Mouse (Mus musculus) MEL (cell line): ENCODE measurements around the gene Slc15a5. TPM values are rescaled to one million over a fixed set of nuclear protein-coding genes. Genes with fewer than 3 reads are reported as not detected.

ENCODE experiments used
- DNase-seq: peaks from one replicate; pipeline ENCODE4 v3.0.0; 2011; ENCODE audit warnings: low read depth, low spot score
- H3K27ac ChIP-seq: 2 replicates; pipeline ENCODE4 v1.5.1; 2012; ENCODE audit warnings: low read depth, mild to moderate bottlenecking, control low read depth, low read length, moderate library complexity; ENCODE audit not compliant: control insufficient read depth
- H3K27me3 ChIP-seq, 2 experiments: fragments of 150-350 bp in 1 of 2; sonication (generic) in 1 of 2; 2 replicates each; pipeline ENCODE4 v1.6.1; 2012; ENCODE audit warnings: low read length in 2 of 2, mild to moderate bottlenecking in 2 of 2, improper control_type of control experiment in 1 of 2, moderate library complexity in 1 of 2; ENCODE audit not compliant: insufficient read depth in 2 of 2, control insufficient read depth in 1 of 2
- H3K36me3 ChIP-seq, 2 experiments: 2 replicates each; pipeline ENCODE4 v1.6.1; 2012 to 2014; ENCODE audit warnings: low read length in 2 of 2, improper control_type of control experiment in 1 of 2, inconsistent platforms in 1 of 2, mild to moderate bottlenecking in 1 of 2; ENCODE audit not compliant: insufficient read depth in 2 of 2, control insufficient read depth in 1 of 2
- H3K4me1 ChIP-seq, 2 experiments: fragments of 150-350 bp in 1 of 2; sonication (generic) in 1 of 2; 2 replicates each; pipeline ENCODE4 v1.6.1; 2012; ENCODE audit warnings: low read length in 2 of 2, improper control_type of control experiment in 1 of 2, mild to moderate bottlenecking in 1 of 2; ENCODE audit not compliant: insufficient read depth in 2 of 2, control insufficient read depth in 1 of 2
- H3K4me3 ChIP-seq, 2 experiments: fragments of 150-350 bp in 1 of 2; sonication (generic) in 1 of 2; 2 replicates each; pipeline ENCODE4 v1.5.1; 2012; ENCODE audit warnings: low read depth in 2 of 2, low read length in 2 of 2, mild to moderate bottlenecking in 2 of 2, moderate library complexity in 2 of 2, control low read depth in 1 of 2, improper control_type of control experiment in 1 of 2; ENCODE audit not compliant: control insufficient read depth in 1 of 2, insufficient read depth in 1 of 2
- H3K79me2 ChIP-seq: 2 replicates; pipeline ENCODE4 v1.6.1; 2012; ENCODE audit warnings: mild to moderate bottlenecking, low read length, moderate library complexity; ENCODE audit not compliant: control insufficient read depth, poor library complexity, insufficient read depth
- H3K9ac ChIP-seq: 2 replicates; pipeline ENCODE4 v1.6.1; 2012; ENCODE audit warnings: low read depth, mild to moderate bottlenecking, control low read depth, low read length, moderate library complexity; ENCODE audit not compliant: control insufficient read depth, poor library complexity, severe bottlenecking
- H3K9me3 ChIP-seq: fragments of 150-350 bp; sonication (generic); replicated peaks from 2 replicates; pipeline ENCODE4 v1.6.1; 2012; ENCODE audit warnings: mild to moderate bottlenecking, low read length, improper control_type of control experiment, moderate library complexity; ENCODE audit not compliant: insufficient read depth
- BHLHE40 ChIP-seq: IDR thresholded peaks from 2 replicates; pipeline ENCODE4 v1.6.1; 2012; ENCODE audit warnings: low read depth, mild to moderate bottlenecking, inconsistent platforms, low read length, improper control_type of control experiment, borderline replicate concordance
- CHD2 ChIP-seq: IDR thresholded peaks from 2 replicates; pipeline ENCODE4 v1.6.1; 2011; ENCODE audit warnings: low read length, improper control_type of control experiment
- E2F4 ChIP-seq: IDR thresholded peaks from 2 replicates; pipeline ENCODE4 v1.6.1; 2011; ENCODE audit warnings: low read depth, low read length, improper control_type of control experiment, borderline replicate concordance
- ELF1 ChIP-seq: IDR thresholded peaks from 2 replicates; pipeline ENCODE4 v1.6.1; 2014; ENCODE audit warnings: low read depth, mild to moderate bottlenecking, inconsistent platforms, low read length, improper control_type of control experiment, moderate library complexity
- EP300 ChIP-seq, 2 experiments: IDR thresholded peaks; 2 replicates each; pipeline ENCODE4 v1.6.1; 2011; ENCODE audit warnings: improper control_type of control experiment in 2 of 2, low read length in 2 of 2, low read depth in 1 of 2, mild to moderate bottlenecking in 1 of 2
- HCFC1 ChIP-seq: IDR thresholded peaks from 2 replicates; pipeline ENCODE4 v1.6.1; 2012; ENCODE audit warnings: low read depth, mild to moderate bottlenecking, inconsistent platforms, low read length, improper control_type of control experiment, moderate library complexity
- JUND ChIP-seq: IDR thresholded peaks from 2 replicates; pipeline ENCODE4 v1.6.1; 2011; ENCODE audit warnings: low read depth, mild to moderate bottlenecking, improper control_type of control experiment, low read length
- KAT2A ChIP-seq: conservative IDR thresholded peaks from 2 replicates; pipeline ENCODE4 v1.6.1; 2012; ENCODE audit warnings: low read depth, low read length, improper control_type of control experiment, inconsistent platforms
- MAFK ChIP-seq: IDR thresholded peaks from 2 replicates; pipeline ENCODE4 v1.6.1; 2011; ENCODE audit warnings: low read depth, mild to moderate bottlenecking, low read length, improper control_type of control experiment, borderline replicate concordance
- MAX ChIP-seq: IDR thresholded peaks from 2 replicates; pipeline ENCODE4 v1.6.1; 2011; ENCODE audit warnings: low read length, improper control_type of control experiment
- MAZ ChIP-seq: IDR thresholded peaks from 2 replicates; pipeline ENCODE4 v1.6.1; 2012; ENCODE audit warnings: low read depth, mild to moderate bottlenecking, inconsistent platforms, low read length, improper control_type of control experiment
- MEF2A ChIP-seq: IDR thresholded peaks from 2 replicates; pipeline ENCODE4 v1.6.1; 2014; ENCODE audit warnings: low read depth, mild to moderate bottlenecking, inconsistent platforms, low read length, improper control_type of control experiment; ENCODE audit not compliant: poor library complexity, insufficient replicate concordance, severe bottlenecking; ENCODE audit errors: extremely low read depth
- MXI1 ChIP-seq: IDR thresholded peaks from 2 replicates; pipeline ENCODE4 v1.6.1; 2011; ENCODE audit warnings: mild to moderate bottlenecking, low read depth, low read length, improper control_type of control experiment
- NRF1 ChIP-seq: IDR thresholded peaks from 2 replicates; pipeline ENCODE4 v1.6.1; 2014; ENCODE audit warnings: low read depth, mild to moderate bottlenecking, inconsistent platforms, low read length, improper control_type of control experiment, moderate library complexity; ENCODE audit not compliant: poor library complexity, insufficient read depth, severe bottlenecking
- POLR2A ChIP-seq, 2 experiments: IDR thresholded peaks; 2 replicates each; pipeline ENCODE4 v1.6.1; 2011 to 2012; ENCODE audit warnings: low read length in 2 of 2, mild to moderate bottlenecking in 2 of 2, control low read depth in 1 of 2, improper control_type of control experiment in 1 of 2, low read depth in 1 of 2, moderate library complexity in 1 of 2; ENCODE audit not compliant: control insufficient read depth in 1 of 2, insufficient read depth in 1 of 2, poor library complexity in 1 of 2
- POLR2AphosphoS5 ChIP-seq: IDR thresholded peaks from 2 replicates; pipeline ENCODE4 v1.6.1; 2012; ENCODE audit warnings: low read depth, borderline replicate concordance, mild to moderate bottlenecking, inconsistent platforms, low read length, moderate library complexity, mixed read lengths
- RAD21 ChIP-seq: IDR thresholded peaks from 2 replicates; pipeline ENCODE4 v1.6.1; 2011; ENCODE audit warnings: mild to moderate bottlenecking, low read depth, low read length, improper control_type of control experiment
- SIN3A ChIP-seq: IDR thresholded peaks from 2 replicates; pipeline ENCODE4 v1.6.1; 2012; ENCODE audit warnings: low read length, improper control_type of control experiment, inconsistent platforms
- SMC3 ChIP-seq: IDR thresholded peaks from 2 replicates; pipeline ENCODE4 v1.6.1; 2011; ENCODE audit warnings: low read depth, low read length, improper control_type of control experiment
- TCF12 ChIP-seq: IDR thresholded peaks from 2 replicates; pipeline ENCODE4 v1.6.1; 2014; ENCODE audit warnings: low read depth, mild to moderate bottlenecking, inconsistent platforms, low read length, improper control_type of control experiment, moderate library complexity
- UBTF ChIP-seq: IDR thresholded peaks from 2 replicates; pipeline ENCODE4 v1.6.1; 2012; ENCODE audit warnings: low read depth, mild to moderate bottlenecking, inconsistent platforms, low read length, improper control_type of control experiment, moderate library complexity, borderline replicate concordance; ENCODE audit not compliant: insufficient read depth
- USF1 ChIP-seq: IDR thresholded peaks from 2 replicates; pipeline ENCODE4 v1.6.1; 2014; ENCODE audit warnings: low read depth, mild to moderate bottlenecking, inconsistent platforms, low read length, improper control_type of control experiment, moderate library complexity
- USF2 ChIP-seq, 2 experiments: IDR thresholded peaks; 2 replicates each; pipeline ENCODE4 v1.6.1; 2011 to 2012; ENCODE audit warnings: improper control_type of control experiment in 2 of 2, low read length in 2 of 2, borderline replicate concordance in 1 of 2, inconsistent platforms in 1 of 2, low read depth in 1 of 2, mild to moderate bottlenecking in 1 of 2; ENCODE audit not compliant: insufficient read depth in 1 of 2
- ZMIZ1 ChIP-seq: IDR thresholded peaks from 2 replicates; pipeline ENCODE4 v1.6.1; 2012; ENCODE audit warnings: low read depth, mild to moderate bottlenecking, inconsistent platforms, low read length, improper control_type of control experiment, moderate library complexity
- ZNF384 ChIP-seq: IDR thresholded peaks from 2 replicates; pipeline ENCODE4 v1.6.1; 2012; ENCODE audit warnings: low read depth, mild to moderate bottlenecking, inconsistent platforms, low read length, improper control_type of control experiment
- polyA plus RNA-seq, 2 experiments: library from polyadenylated mRNA; stranded (reverse) in 1 of 2; unstranded in 1 of 2; fragments of >175 nt in 1 of 2; fragments of >200 nt in 1 of 2; gene quantifications; 2 replicates each; pipeline versions ENCODE4 v1.2.1 to v1.2.4; 2012; ENCODE audit warnings: low replicate concordance in 2 of 2, low read depth in 1 of 2; ENCODE audit not compliant: insufficient read length in 2 of 2, insufficient read depth in 1 of 2, missing spikeins in 1 of 2
- total RNA-seq: library from RNA; depleted of rRNA; stranded (reverse); fragments of 300-350 nt; gene quantifications from 2 replicates; pipeline ENCODE4 v1.2.3, GENCODE M21; 2012

The Slc15a5 gene
- total and polyA plus RNA-seq, 3 experiments: not detected

DNA sequence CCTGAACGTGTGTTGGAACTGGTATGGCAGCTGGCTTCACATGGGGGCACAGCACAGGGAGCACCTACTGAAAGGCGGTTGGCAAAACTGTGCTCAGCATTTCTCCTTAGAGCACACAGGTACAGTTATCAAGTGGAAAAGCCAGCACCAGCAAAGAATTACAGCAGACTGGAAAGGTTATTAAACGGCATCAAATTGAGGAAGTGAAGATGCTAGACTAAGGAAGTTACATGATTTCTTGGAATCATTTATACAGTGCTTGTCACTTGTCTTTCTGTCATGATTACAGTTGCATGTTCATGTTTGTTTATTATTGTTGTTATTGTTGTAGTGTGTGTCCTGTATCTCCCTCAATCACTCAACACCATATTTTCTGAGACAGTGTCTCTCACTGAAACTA is 15.3 kb upstream of the Slc15a5 start:
- no peak for TF ChIP-seq USF1
- TF ChIP-seq UBTF: no peak
- TF ChIP-seq ZMIZ1: no peak
- no peak for TF ChIP-seq MEF2A
- TF ChIP-seq MAZ: no peak
- no peak for TF ChIP-seq JUND
- no peak for TF ChIP-seq KAT2A
- no peak for TF ChIP-seq SMC3
- TF ChIP-seq ZNF384: no peak
- no peak for TF ChIP-seq MXI1
- no peak for TF ChIP-seq CHD2
- H3K79me2 ChIP-seq: no peaks in the 10 kb centered on the region
- no peak overlapping the region for H3K9ac ChIP-seq
- H3K4me1 ChIP-seq: no peaks in the 10 kb centered on the region
- H3K4me3 ChIP-seq: no peak overlapping the region
- DNase-seq: no peak
- no peaks in the 10 kb centered on the region for H3K27me3 ChIP-seq
- no peaks in the 10 kb centered on the region; the same call in 1 of the 2 replicates for H3K9me3 ChIP-seq
- no peak overlapping the region for H3K27ac ChIP-seq
- H3K36me3 ChIP-seq: no peaks in the 10 kb centered on the region

GRCm38 (mm10) chr6:138092432-138092831 is 12.7 kb upstream of the Slc15a5 start:
- TF ChIP-seq MAFK: no peak
- no peak for TF ChIP-seq SIN3A
- no peak for TF ChIP-seq NRF1
- TF ChIP-seq E2F4: no peak
- TF ChIP-seq RAD21: no peak
- no peak for TF ChIP-seq USF1
- TF ChIP-seq TCF12: no peak
- TF ChIP-seq MAX: no peak
- no peak for TF ChIP-seq HCFC1
- no peak for TF ChIP-seq BHLHE40
- no peak for TF ChIP-seq MXI1
- TF ChIP-seq POLR2AphosphoS5: no peak
- TF ChIP-seq ZMIZ1: no peak
- no peak for TF ChIP-seq USF2 (IDR thresholded peaks at IDR 0.05; ENCODE audit: borderline replicate concordance in 1 of 2, insufficient read depth in 1 of 2, low read depth in 1 of 2, low read length in 2 of 2)
- no peak for TF ChIP-seq EP300 (IDR thresholded peaks at IDR 0.05; ENCODE audit: low read depth in 1 of 2, low read length in 2 of 2)
- no peak for TF ChIP-seq ELF1
- no peak for TF ChIP-seq POLR2A (IDR thresholded peaks at IDR 0.05; ENCODE audit: control insufficient read depth in 1 of 2, insufficient read depth in 1 of 2, low read depth in 1 of 2, low read length in 2 of 2, poor library complexity in 1 of 2)
- Histone ChIP-seq H3K27ac (no peak overlapping the region), H3K9ac (no peak overlapping the region), H3K9me3 (no peaks in the 10 kb centered on the region; the same call in 1 of the 2 replicates), H3K79me2 (no peaks in the 10 kb centered on the region), H3K27me3 (no peaks in the 10 kb centered on the region), H3K36me3 (no peaks in the 10 kb centered on the region), H3K4me3 (no peak overlapping the region), H3K4me1 (no peaks in the 10 kb centered on the region)
- no peak for DNase-seq
